Mouse (Mus musculus) heart, adult 9 months (tissue): ENCODE results near the gene Rnase4.

Experiments used
- DNase-seq, 2 experiments: peaks; one replicate each; pipeline ENCODE4 v3.0.0; 2022; ENCODE audit warnings: low spot score in 2 of 2

Gene Rnase4

DNA sequence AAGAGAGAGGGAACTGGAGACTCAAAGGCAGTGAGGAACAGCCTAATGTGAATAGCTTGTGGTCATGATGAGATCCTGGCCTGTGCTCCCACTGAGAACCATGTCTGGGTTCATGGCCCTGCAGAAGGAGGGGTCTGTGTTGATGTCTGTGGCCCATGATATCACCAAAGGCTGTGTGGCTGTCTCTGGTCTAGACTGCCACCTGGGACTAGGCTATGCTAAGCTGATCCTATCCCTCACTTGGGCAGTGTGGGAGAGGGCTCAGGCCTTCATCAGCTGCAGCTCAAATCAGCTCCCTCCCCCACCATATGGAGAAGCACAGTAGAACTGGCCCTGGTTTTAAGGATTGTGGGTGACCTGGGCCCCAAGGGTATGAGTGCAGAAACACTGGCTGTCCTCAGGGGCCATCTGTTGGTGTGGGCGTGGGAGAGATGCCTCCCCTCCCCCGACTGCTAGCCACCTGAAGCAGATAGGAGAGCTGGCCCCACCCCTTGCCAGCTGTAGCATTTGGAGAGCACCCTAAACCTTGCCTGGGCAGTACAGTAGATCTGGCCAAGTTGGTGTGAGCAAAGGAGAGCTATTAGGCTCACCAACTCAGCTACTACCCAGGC, 36.9 kb downstream of the Rnase4 start:
- DNase-seq: no peak

DNA sequence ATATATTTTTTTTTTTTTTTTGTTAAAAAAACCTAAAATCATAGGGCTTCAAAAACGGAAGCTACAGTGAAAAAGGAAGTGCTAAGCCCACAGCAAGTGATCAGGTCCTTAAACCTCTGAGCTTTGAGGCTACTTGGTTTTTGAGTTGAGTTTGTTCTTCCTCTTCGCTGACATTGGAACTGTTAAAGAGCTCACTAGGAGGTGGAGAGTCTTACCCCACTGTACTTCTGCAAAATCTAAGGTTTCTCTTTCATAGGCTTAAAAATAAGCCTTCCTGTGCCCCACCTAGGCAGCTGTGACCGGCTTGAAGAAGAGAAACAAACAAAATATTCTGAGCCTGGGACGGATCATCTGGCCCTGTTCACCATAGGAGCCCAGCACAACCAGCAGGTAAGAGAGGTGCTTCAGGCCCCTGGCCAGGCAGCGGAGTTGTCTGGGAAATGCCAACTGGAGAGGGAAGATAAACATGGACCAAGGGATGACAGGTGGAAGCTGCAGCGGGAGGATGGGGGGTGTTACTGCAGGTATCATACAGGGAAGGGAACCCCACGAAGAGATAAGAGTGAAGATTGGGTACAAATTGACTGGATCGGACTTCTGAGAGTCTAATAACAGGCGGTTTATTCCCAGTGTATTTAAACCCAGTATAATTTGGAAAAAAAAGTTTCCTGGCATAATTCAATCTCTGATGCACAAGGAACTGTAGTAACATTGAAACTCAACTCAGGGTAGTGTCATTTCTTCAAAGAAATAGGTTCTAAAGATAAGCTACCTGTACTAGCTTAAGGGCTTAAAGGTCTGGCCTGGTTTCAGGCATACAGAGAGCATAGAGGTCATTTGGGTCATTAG, 38.1 kb downstream of the Rnase4 start:
- peak in 1 of 2 experiments; percentile 40 for DNase-seq

DNA sequence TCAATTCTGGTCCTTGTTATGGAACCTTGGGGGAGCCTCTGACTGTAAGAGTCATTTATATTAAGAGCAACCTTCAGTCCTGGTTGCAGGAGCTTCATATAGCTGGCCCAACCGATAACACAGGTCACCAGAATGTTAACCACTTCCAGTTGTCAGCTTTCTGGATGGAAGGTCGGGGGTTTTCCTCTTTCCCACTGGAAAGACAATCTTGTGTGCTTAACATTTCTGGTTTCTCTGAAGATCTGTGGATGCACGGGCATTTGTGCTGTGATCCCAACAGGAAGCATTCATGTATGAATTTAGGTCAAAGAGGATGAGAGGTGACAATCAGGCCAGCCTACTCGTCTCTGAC, 38.7 kb downstream of the Rnase4 start:
- DNase-seq: no peak

DNA sequence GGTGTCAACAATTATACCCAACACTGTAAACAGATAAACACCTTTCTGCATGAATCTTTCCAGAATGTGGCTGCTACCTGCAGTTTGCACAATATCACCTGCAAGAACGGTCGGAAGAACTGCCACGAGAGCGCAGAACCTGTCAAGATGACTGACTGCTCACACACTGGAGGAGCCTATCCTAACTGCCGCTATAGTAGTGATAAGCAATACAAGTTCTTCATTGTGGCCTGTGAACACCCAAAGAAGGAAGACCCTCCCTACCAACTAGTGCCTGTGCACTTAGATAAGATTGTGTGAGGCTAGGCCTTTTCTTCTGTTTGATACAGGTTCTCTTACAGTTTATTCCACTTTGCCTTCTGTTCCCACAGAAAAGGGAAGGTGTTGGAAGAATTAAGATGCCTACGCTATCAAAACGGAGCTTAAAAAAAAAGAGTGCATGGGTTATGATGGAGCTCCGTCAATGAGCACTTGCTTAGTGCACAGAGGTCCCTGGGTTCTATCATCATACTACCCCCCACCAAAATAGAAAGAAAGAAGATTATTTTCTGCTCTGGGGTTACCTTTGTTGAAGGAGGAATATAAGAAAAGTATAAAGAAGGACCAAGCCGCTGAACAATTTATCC, 39.6 kb downstream of the Rnase4 start:
- no peak for DNase-seq

DNA sequence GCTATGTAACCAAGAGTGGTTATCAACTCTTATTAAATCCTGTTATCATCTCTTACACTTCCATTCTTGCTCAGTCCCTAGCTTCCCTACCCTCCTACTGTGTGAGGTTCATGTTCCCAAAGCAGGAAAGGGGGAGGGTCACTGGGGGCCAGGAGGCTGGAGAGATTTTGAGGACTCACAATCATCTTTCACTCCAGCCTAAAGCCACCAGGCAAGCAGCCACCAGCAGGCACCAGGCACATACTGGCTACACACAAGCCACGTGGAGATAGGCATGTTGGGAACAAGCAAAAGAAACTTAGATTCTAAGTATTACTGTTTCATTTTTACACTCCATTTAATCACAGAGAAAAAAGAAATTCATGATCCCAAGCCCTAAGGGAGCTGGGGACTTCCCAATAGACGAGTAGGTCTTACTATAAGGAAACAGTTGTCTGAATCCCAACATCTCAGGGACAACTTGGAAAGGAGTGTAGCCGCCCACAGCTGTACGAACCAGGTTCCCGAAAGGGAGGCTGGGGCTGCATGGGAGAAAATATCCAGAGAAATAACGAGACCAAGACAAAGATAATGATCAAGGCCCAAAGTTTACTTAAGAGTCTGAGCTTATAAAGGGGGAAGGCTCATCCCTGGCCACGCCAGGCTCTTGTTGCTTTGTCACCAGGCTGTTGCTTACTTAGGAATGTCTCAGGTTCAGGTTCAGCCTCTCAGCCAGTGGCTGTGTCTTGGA, 40.4 kb downstream of the Rnase4 start:
- DNase-seq: no peak

DNA sequence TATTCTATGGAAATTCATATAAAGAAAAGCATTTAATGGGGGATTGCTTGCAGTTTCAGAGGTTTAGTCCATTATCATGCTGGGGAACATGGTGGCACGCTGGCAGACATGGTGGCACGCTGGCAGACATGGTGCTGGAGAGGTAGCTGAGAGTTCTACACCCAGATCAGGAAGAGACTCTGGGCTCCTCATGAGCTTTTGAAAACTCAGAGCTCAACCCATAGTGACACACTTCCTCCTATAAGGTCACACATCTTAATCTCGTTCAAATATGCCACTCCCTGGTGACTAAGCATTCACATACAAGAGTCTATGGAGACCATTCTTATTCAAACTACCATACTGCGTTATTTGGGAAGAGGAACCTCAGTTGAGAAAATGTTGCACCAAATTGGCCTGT, 41.5 kb downstream of the Rnase4 start:
- no peak for DNase-seq

DNA sequence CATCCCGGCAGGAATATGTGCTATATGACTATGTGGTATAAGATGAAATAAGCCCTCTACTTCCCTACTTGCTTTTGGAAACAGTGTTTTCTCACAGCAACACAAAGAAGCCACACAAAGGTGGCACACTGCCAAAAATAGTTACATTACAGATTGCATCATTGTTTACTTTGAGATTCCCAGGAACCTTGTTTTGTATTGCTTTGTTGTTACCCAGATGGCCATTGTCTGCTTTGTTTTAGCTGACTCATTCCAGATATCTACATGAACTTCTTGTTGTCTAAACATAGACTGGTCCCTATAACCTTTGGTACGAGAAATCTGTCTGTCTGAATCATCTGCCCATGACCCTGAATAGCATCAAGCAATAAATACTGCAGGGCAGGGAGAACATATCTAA, 49.5 kb downstream of the Rnase4 start:
- no peak for DNase-seq

DNA sequence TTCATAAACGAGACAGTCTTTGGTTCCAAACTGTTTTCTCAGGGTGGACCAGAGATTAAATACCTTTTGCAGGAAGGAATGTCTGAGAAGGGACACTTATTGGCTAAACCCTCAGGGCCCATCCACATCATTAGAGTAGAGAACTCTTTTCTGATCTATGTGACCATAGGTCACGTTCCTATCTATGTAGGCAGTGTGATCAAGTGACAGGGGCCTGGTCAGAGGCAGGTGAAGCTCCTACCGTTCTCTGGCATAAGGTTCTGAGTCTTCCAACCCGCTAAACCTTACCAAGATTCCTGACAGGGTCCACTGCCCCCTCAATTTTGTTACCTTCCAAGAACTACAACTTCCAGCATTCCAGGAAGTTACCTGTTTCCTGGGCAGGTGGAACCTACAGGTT, 51.2 kb downstream of the Rnase4 start:
- no peak for DNase-seq

DNA sequence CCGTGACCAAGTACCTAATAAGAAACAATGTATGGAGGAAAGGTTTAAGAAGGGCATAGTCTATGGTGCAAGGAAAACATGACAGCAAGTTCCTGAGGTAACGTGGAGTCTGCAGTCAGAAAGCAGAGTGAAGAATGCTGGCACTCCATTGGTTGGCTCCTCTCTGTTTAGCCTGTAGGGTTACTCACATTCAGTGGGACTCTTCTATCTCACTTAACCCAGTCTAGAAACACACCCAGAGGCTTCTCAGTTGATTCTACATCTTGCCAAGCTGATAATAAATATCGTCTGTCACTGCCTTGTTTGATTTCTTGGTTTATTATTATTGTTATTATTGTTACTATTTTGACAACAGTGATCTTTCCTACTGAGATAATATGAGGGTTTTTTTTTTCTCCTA, 51.7 kb downstream of the Rnase4 start:
- DNase-seq: no peak

DNA sequence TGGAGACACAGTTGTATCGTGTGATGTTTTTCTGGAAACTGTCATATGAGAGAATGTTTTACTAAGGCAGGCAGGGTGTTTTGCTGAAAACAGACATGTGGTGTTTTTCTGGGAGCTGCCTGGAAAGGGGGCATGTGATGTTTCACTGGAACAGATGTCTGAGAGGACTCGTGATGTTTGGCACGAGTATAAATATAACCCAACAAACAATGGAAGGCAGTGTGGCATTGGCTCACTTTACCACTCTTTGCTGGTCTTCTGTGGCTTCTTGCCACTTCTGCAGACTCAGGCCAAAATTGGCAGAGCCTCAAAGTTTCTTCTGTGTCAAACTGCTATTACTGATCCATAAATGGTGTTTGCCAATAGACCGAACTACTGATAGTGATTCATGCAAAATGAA, 52.4 kb downstream of the Rnase4 start:
- DNase-seq: peak; percentile 14 to 30

DNA sequence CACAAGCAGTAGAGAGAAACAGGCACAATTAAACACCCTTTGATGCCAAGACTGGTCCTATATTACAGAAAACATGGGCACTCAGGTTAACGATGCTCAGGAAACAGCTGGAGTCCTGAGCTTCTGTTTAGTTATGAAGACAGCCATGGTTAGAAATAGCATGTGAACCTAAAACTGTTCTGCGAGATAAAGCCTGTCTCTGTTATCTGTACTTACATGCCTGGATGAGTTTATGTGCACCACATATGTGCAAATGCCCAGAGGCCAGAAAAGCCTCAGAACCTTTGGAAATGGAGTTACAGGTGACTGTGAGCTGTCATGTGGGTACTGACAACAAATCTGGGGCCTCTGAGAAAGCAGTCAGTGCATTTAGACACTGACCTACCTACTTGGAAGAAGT, 53.1 kb downstream of the Rnase4 start:
- no peak for DNase-seq

DNA sequence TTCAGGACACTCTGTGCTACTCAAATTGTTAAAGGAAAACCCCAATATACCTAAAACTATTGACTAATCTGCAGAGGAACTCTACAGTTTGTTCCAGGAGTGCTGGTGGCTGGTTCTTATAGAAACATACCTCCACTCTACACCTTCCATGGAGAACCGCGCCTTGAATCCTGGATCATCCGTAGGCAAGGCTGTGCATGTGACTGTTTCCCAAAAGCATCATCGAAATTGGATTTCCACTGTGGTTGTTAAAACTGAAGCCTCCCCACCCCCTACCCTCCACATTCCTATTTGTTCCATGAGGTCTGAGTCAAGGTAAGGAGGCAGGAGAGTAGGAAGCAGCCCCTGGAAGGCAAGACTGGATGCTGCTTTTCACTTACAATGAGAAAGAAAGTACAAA, 53.6 kb downstream of the Rnase4 start:
- DNase-seq: no peak

DNA sequence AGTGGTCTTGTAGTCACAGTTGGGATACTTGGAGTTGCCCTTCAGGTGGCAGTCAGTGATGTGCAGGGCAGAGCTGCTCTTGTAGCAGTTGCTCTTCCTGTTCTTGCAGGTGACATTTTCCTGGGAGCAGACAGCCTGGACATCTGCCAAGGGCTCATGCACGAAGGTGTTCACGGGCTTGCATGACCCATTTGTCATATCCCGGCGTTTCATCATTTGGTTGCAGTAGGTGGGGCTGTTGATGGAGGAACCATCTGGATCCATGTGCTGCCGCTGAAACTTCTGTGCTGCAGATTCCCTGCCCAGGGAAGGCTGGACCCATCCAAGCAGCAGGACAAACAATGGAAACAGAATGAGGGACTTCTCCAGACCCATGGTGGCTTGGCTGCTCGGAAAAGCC, 54.6 kb downstream of the Rnase4 start:
- DNase-seq: no peak

DNA sequence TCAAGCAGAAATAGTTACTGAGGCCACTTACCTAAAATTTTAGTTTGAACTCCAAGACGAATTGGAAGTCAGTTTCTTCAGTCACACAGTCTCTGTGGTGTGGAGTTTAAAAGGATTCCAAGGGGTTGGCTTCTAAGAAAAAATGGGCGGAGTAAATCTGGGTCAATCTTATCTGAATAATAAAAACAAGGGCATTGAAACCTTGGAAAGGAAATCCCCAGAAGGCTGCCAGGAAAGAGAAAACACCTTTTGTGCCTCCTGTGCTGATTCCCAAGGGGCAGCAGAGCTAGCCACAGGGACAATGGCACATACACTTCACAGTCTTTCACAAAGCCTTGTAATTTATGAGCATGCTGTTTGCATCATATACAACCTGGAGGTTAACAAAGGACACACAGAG, 55.8 kb downstream of the Rnase4 start, which contains the start of gene Rnase1:
TSS of gene Rnase1 (minus strand) at position 101 of the 400 bp plus-strand sequence.
- DNase-seq: no peak

DNA sequence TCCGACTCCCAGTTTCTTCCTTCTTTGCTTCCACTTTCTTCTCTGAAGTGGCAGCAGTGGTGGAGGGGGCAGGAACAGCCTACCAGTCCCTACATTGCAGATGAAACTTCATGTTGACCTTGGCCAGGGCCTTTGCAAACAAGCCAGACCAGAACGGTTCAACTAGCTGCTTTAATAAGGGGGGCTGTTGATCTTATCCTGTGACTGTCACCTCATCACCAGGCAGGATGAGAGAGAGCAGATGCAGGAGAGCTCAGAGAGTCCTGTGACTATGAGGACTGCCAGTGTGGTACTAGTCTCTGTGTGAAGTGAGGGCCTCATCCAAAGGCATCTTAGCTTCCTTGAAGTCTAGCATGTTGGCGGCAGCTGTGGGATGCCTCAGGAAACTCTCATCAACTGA, 57.1 kb downstream of the Rnase4 start:
- no peak for DNase-seq

DNA sequence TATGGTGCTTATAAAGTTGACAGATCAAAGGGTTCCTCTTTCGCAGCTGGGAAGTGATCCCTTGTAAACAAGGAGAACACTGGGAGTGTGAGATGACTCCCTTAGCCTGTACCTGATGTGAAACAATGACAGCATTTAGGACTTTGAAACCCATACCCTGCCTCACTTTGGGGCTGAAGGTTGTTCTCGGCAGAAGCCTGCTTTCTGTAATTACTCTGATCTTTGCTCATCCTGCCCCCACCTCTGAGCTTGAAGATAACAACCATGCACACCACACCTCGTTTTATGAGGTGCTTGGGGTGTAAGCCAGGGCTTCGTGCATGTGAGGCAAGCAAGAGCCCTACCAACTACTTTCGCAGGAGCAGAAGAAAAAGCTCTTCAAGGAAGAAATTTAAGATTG, 58.3 kb downstream of the Rnase4 start:
- DNase-seq: no peak

DNA sequence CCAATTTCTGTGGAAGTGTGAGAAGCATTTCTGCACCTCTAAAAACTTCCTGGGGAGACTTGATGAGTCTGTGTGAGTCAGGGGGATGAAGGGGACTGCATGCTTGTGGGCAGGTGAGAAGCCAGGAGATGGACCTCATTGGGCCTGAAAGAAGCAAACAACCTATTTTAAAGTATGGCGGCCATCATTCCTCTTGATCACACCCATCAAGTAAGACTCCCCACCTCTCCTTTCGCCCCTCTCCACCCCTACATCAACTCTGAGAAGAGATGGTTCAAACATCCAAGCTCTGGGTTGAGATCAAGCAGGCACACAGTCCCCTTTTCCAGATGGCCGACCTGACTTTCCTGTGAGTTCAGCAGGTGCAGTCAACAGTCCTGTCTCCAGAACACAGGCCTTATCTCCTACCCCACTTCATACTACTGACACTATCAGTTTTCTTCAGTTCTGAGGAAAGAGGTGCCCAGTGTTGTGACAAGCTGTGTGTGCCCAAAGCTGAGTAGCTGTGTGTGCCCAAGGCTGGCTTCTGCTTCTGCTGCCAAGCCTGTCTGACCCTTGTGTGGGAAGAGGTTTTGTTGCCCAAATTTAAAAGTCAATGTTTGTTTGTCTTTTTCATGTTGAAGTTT, 59.4 kb downstream of the Rnase4 start:
- DNase-seq: no peak

DNA sequence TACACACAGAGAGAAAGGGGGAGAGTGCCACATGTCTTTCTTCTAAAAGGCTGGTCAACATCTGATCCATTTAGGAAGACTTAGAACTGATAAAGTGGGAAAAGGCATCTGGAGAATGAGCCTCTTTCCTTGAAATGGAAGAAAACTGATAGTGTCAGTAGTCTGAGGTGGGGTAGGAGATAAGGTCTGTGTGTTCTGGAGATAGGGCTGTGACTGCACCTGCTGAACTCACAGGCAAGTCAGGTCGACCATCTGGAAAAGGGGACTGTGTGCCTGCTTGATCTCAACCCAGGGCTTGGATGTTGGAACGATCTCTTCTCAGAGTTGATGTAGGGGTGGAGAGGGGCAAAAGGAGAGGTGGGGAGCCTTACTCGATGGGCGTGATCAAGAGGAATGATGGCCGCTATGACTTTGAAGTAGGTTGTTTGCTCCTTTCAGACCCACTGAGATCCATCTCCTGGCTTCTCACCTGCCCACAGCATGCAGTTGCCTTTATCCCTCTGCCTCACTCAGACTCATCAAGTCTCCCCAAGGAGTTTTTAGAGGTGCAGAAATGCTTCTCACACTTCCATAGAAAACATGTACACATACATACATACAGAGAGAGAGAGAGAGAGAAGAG, 61.5 kb downstream of the Rnase4 start:
- no peak for DNase-seq
